Mouse (Mus musculus) hindlimb bud, embryonic 11.5 days (tissue): ENCODE results near the gene Nutf2.
"Not testable (repeated sequence)": the region's sequence is repeated elsewhere in the genome, so short reads cannot be mapped to it uniquely, and the experiment has no call there.

Experiments
- DNase-seq: peaks from one replicate; pipeline ENCODE4 v3.0.0-alpha.2; 2012; ENCODE audit warnings: low read depth, low spot score; ENCODE audit errors: extremely low spot score

The Nutf2 gene

GRCm38 (mm10) chr8:105860143-105860981, at the start of gene Nutf2:
Nutf2 (plus strand) TSS chr8:105860580.
- DNase-seq: peak; percentile 93

GRCm38 (mm10) chr8:105811061-105811460, 49.3 kb upstream of the Nutf2 start:
- no peak for DNase-seq

GRCm38 (mm10) chr8:105811543-105811942, 48.8 kb upstream of the Nutf2 start:
- no peak for DNase-seq

- DNase-seq: no peak
These were observed 47.9 kb upstream of the Nutf2 start for GRCm38 (mm10) chr8:105812511-105812910.

DNA sequence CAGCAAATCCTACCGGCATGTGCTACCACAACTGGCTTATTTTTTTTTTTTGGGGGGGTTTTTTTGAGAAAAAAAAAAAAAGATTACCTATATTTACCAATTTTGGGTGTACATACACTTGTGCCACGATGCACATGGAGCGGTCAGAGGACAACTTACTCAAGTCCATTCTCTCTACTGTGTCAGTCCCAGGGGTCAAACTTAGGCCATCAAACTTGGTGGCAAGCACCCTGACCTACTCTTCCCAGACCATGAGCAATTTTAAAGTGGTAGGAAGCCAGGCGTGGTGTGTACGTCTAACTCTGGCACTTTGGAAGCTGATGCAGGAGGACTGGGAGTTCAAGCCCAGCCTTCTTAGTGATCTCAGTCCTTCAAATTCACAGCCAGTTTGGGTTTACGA, 47.1 kb upstream of the Nutf2 start:
- no peak for DNase-seq

DNA sequence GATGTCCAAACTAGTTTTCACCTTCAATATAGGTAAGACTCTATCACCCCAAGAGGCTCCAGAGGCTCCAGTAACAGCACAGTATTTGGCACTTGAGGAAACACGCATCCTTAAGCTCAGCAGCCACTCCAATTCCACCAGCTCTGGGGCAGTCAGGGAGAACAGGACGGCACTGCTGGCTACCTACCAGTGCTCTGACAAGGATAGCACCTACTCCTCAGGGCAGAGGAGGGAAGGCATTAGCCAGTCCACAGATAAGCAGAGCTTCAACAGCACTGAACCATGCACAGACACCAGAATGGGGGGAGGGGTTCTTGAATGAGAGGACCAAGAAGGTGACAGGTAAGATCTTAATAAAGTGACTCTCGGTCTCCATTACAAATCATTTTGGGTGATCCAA, 40.7 kb upstream of the Nutf2 start:
- no peak for DNase-seq

- no peak for DNase-seq
These were observed 39.5 kb upstream of the Nutf2 start for GRCm38 (mm10) chr8:105820925-105821324.

GRCm38 (mm10) chr8:105825506-105825905, 34.9 kb upstream of the Nutf2 start:
- no peak for DNase-seq

DNA sequence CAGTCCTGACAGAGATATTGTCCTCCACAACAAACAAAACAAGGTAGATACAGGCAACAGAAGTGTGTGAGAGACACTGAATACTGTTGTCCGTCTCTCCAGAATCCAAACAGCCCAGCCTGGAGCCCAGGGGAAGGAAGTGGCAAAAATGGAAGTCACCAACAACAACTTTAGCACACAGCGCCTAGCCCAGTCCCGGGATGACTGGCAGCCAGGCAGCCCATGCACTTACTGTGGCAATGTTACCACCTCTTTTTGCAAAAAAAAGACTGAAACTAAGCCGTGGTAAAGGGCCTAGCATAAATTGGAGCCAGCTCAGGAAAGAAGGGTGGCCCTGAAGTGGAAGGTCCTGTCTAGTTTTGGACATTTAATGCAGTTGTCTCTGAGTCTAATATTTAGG, 34.0 kb upstream of the Nutf2 start:
- DNase-seq: no peak

DNA sequence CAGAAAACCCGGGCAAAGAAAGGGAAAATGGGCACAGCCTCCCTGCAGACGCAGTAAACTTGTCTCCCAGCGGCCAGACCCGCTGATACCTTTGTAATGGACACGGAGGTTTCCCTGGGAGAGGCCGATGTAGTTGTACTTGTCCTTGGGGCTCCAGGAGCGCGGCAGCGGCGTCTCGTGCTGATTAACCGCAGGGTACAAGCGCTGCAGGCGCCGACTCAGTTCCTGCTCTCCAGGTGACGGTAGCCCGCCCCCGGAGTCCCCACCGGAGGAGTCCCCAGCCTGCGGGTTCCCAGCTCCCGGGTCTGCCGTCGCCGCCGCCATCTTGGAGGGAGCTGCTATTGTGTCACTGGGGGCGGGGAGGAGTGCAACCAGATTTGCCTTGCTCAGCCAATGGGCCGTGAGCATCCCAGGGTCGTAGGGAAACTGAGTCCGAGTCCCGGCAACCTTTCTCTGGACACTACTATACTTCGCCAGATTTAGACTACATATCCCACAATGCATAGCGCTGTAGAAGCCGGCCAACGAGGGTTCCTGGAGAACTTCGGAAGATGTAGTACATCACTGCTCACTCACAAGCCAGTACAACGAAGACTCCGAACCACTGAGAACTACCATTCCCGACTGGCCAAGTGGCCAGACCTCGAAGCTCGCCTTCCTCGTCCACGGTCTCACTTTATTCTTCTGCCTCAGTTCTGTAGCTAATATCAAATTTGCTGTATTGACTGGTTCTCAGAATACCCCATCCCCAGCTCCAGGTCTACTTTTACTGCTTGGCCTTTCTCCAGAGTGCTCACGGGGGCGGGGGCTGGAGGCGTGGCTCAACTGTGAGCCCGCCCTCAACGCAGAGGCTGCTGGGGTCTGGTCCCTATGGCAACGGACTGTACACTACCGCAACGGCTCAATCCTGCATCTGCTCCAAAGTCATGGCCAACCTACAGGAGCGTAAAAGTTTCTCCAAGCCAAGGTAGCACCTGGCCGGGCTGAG, 33.2 kb upstream of the Nutf2 start, which contains the start of the genes Ranbp10 and Tsnaxip1:
TSS of gene Ranbp10 (minus strand) at position 490 of the 988 bp plus-strand sequence.
TSS of gene Tsnaxip1 (plus strand) at position 871 of the 988 bp plus-strand sequence.
- DNase-seq: peak; percentile 99

DNA sequence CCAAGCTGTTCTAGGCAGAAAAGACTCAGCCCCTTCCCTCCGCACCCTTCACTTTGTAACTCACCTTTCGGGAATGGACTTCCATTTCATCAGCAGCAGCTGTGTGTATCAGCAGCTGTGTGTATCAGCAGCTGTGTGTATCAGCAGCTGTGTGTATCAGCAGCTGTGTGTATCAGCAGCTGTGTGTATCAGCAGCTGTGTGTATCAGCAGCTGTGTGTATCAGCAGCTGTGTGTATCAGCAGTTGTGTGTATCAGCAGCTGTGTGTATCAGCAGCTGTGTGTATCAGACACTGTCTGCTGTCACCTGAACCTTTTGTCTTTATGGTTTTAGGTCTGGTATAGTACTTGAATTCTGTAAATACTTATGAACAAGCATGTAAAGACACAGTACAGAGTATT, 26.6 kb upstream of the Nutf2 start:
- not testable (repeated sequence) for DNase-seq

DNA sequence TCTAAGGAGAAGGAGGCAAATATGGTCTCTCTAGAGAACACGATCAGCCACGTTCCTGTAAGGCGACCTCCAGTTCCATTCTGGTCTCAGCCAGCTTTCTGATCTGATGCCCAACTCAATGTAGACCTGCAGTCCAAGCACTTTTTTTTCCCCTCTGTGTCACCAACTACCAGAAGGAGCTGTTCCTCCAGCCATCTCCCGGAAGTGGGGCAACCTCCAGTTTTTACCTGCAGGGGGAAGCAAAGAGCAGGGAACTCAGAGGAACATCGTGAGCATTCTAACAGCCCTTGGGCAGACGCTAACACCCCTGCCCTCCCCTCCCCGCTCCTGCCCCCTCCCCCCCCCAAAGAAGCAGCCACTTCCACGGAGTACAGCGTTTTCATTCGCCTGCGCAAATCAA, 25.1 kb upstream of the Nutf2 start:
- no peak for DNase-seq

- DNase-seq: no peak
These were observed 23.4 kb upstream of the Nutf2 start for GRCm38 (mm10) chr8:105836991-105837390.

DNA sequence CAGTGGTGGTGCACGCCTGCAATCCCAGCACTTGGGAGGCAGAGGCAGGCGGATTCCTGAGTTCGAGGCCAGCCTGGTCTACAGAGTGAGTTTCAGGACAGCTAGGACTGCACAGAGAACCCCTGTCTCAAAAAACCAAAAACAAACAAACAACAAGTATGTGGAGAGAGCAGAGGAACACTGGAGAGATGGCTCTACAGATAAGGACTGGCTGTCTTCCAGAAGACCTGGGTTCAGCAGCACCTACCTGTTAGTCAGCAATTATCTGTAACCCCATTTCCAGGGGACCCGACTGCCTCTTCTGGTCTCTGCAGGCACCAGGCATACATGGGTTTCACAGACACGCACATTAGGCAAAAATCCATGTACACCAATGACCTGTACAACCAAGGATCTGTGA, 21.2 kb upstream of the Nutf2 start:
- no peak for DNase-seq

- DNase-seq: no peak
These were observed 13.7 kb upstream of the Nutf2 start for GRCm38 (mm10) chr8:105846678-105847077.

GRCm38 (mm10) chr8:105850014-105850413, 10.4 kb upstream of the Nutf2 start:
- no peak for DNase-seq

DNA sequence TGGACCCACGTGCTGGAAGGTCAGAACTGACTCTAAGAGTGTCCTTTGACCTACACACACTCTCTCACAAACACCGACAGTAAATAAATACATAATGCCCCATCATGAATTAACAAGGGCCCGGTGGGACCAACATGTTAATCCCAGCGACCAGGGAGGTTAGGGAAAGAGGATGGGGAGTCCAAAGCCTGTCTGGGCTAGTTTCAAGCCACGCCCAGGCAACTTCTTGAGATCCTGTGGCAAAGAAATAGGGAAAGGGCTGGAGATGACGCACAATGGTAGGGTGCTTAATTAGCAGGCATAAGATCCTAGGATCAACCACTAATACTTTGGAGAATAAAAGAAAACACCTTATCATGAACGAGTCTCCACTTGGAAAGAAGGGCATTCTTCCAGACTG, 9.8 kb upstream of the Nutf2 start:
- no peak for DNase-seq

GRCm38 (mm10) chr8:105851651-105852143, 8.7 kb upstream of the Nutf2 start:
- DNase-seq: peak; percentile 90

DNA sequence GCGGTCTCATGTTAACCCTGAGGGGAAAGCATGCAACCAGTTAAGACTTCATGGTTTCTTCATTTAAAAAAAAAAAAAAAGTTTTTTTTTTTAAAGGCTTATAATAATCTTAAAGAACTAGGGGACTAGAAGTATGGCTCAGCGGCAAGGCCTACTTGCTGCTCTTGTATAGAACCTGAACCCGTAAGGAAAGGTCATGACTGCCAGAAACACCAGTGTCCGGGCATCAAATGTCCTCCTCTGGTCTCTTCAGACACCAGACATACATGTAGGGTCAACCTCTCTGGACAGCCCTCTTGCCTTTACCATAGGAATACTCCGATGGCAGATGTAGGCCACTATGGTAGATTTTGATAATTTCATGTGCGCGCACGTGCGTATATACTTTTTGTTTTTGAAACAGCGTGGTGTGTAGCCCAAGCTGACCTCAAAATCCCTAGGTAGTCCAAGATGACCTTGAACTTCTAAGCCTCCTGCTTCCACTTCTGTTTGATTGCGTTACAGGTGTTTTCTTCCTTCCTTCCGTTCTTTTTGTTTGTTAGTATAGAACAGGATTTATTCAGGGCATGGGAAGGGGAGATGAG, 8.1 kb upstream of the Nutf2 start:
- no peak for DNase-seq

GRCm38 (mm10) chr8:105853178-105853577, 7.2 kb upstream of the Nutf2 start, which contains the start of gene Cenpt:
Cenpt (minus strand) TSS chr8:105853278.
- DNase-seq: no peak

DNA sequence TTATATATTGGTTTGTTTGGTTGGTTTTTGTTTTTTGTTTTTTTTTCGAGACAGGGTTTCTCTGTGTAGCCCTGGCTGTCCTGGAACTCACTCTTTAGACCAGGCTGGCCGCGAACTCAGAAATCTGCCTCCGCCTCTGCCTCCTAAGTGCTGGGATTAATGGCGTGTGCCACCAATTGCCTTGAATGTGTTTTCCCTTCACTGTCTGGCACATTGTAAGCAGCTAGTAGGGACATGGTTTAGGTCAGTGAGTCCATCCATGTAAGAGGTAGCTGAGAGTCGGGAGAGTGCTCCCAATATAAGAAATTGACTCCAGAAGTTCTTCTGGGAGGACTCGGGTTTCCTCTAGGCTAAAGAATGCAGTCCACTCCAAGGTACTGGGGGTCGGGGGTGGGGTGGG, 6.1 kb upstream of the Nutf2 start:
- DNase-seq: no peak
